ENCODE assay signal across 9 mouse cellular contexts in genomic region chr10:20149835-20150355, GRCm38 (mm10). TPM values are rescaled to one million over a fixed set of nuclear protein-coding genes. Genes with fewer than 3 reads are reported as not detected.
DNase-seq lines count a peak whose midpoint lies in the region; ATAC-seq and TF ChIP-seq lines count a peak whose summit lies in the region.
"Had no signal": no experiment of that assay in that cellular context is flagged by ENCODE, and none has a peak within 500 bp of the region (broad histone marks: within the 10 kb centered on the region; RNA-seq: fewer than 3 reads in every experiment).

No protein-coding gene starts in this region.

- no peaks in the 10 kb centered on the region for H3K36me3 ChIP-seq in hindbrain, embryonic 11.5 days (ENCODE audit: control insufficient read depth, insufficient read depth, low read length)
- no peaks in the 10 kb centered on the region for H3K36me3 ChIP-seq in macrophage (ENCODE audit: inconsistent target)

- peaks cover 27% of the 10 kb centered on the region for H3K27me3 ChIP-seq in hindbrain, embryonic 11.5 days (ENCODE audit: control insufficient read depth, insufficient read depth, low read length)

- H3K27ac ChIP-seq in layer of hippocampus, adult 2 months, result peak overlapping the region; percentile 96
- no peak overlapping the region for H3K27ac ChIP-seq in cortical plate, adult 2 months (ENCODE audit: insufficient read depth, low read length)
- H3K27ac ChIP-seq in hindbrain, embryonic 11.5 days (ENCODE audit: low read depth, low read length), result no peak overlapping the region
- no peak overlapping the region for H3K27ac ChIP-seq in macrophage

- no peak for TF ChIP-seq POLR2A in cortical plate, adult 2 months (IDR thresholded peaks at IDR 0.05; ENCODE audit: extremely low read depth, insufficient read depth, low read length)

- peaks cover 4% of the 10 kb centered on the region for H3K4me1 ChIP-seq in cortical plate, adult 2 months (ENCODE audit: control insufficient read depth, insufficient read depth, low read length)
- H3K4me1 ChIP-seq in hindbrain, embryonic 11.5 days (replicated peaks; ENCODE audit: control insufficient read depth, insufficient read depth, low read length), result no peaks in the 10 kb centered on the region

- H3K9me3 ChIP-seq in hindbrain, embryonic 11.5 days (ENCODE audit: control insufficient read depth, low read length), result no peaks in the 10 kb centered on the region

- no peak for DNase-seq in layer of hippocampus, adult 2 months (ENCODE audit: low spot score in 2 of 2)
- no peak for DNase-seq in layer of hippocampus, postnatal 10 days (ENCODE audit: low spot score in 2 of 2)
- DNase-seq in hindbrain, embryonic 11.5 days (ENCODE audit: low spot score), result peak; percentile 57
- DNase-seq in gastrocnemius, adult 8-10 months (ENCODE audit: low spot score in 2 of 2), result no peak
- no peak for DNase-seq in ovary, postnatal 10 days (ENCODE audit: low spot score)
- no peak for DNase-seq in cerebellum, adult 11-12 months

- 3% methylated on average over 13 of the region's 13 CpGs for WGBS in hindbrain, embryonic 11.5 days
- 16% methylated on average over 13 of the region's 13 CpGs for WGBS in macrophage (ENCODE audit: missing documents)

- ATAC-seq in hindbrain, embryonic 11.5 days (ENCODE audit: low FRiP score), result no peak

- TF ChIP-seq CTCF in layer of hippocampus, adult 2 months (conservative IDR thresholded peaks at IDR 0.05), result no peak
- TF ChIP-seq CTCF in cortical plate, adult 2 months (IDR thresholded peaks at IDR 0.05; ENCODE audit: extremely low read depth, insufficient read depth, low read length), result no peak

- H3K9ac ChIP-seq in hindbrain, embryonic 11.5 days (ENCODE audit: low read depth, low read length), result no peak overlapping the region

- H3K79me2 ChIP-seq in macrophage (ENCODE audit: inconsistent target), result no peaks in the 10 kb centered on the region

- peak overlapping the region; percentile 97 for H3K4me2 ChIP-seq in hindbrain, embryonic 11.5 days (replicated peaks; ENCODE audit: low read depth, low read length)

- H3K4me3 ChIP-seq in layer of hippocampus, adult 2 months, result peak overlapping the region; percentile 74
- H3K4me3 ChIP-seq in cortical plate, adult 2 months (ENCODE audit: insufficient read depth, low read length), result peak overlapping the region; percentile 78
- H3K4me3 ChIP-seq in hindbrain, embryonic 11.5 days (ENCODE audit: low read depth, low read length), result peak overlapping the region; percentile 75
- peak overlapping the region; percentile 17; the same call in 1 of the 2 replicates for H3K4me3 ChIP-seq in macrophage (ENCODE audit: inconsistent target)
- H3K4me3 ChIP-seq: myocyte had no signal

RNA-seq across cellular contexts. Expression of gene Map7, which starts 1.6 kb away (rescaled TPM):
- total RNA-seq in layer of hippocampus, adult 2 months (2021), result 100 to 1,000 TPM; 109 to 127 TPM
- total RNA-seq in layer of hippocampus, postnatal 10 days (2021), result 10 to 100 TPM; 42.3 to 49.4 TPM
- polyA plus RNA-seq in cortical plate, adult 2 months (2012; rRNA removed), result 86.5 and 91.4 TPM in 2 replicates
- polyA plus RNA-seq in hindbrain, embryonic 11.5 days (2014; fragmentation: Nextera tagmentation; extraction: Ambion mirVana), result 5.8 and 6.7 TPM in 2 replicates
- total RNA-seq in macrophage (2018; cell fraction: chromatin; rRNA removed), result 10 to 100 TPM in 13 of 26 experiments, 1 to 10 TPM in 12, under 1 TPM in 1; 0.40 to 57.8 (median 8.3) TPM
- 1 to 10 TPM in 13 of 26 experiments, under 1 TPM in 13; 0.18 to 3.9 (median 1.5) TPM for total RNA-seq in macrophage (2018; cell fraction: cytosol; rRNA removed)
- 10 to 100 TPM in 4 of 26 experiments, 1 to 10 TPM in 12, under 1 TPM in 10; 0.22 to 32.6 (median 3.8) TPM for total RNA-seq in macrophage (2018; cell fraction: nucleus; rRNA removed)
- polyA plus RNA-seq in macrophage (2018), result 0.91 to 2.8 TPM (median 2.7 TPM) in 3 replicates
- total RNA-seq in gastrocnemius, adult 8-10 months (2022), result 1 to 10 TPM; 3.0 to 6.3 (median 4.5) TPM

Comparison
In these comparisons a context has a peak if more than half of its experiments do, and no peak if none do; other contexts are left out.
1. H3K4me3 ChIP-seq: peak in every context shown above with its lines; median percentile 78 in cortical plate, adult 2 months; 75 in hindbrain, embryonic 11.5 days; 74 in layer of hippocampus, adult 2 months; 17 in macrophage.
2. RNA of gene Map7, which starts 1.6 kb away (total RNA-seq): 109 to 127 TPM in layer of hippocampus, adult 2 months and 42.3 to 49.4 TPM in layer of hippocampus, postnatal 10 days; 3.0 to 6.3 TPM in gastrocnemius, adult 8-10 months; every median in the first group is over 4 times any median in the second.